Mouse (Mus musculus): ENCODE data around the gene Myo1f. TPM values are rescaled to one million over a fixed set of nuclear protein-coding genes. Genes with fewer than 3 reads are reported as not detected.
A peak's percentile ranks its signal among the peaks of the same experiment; 100 is the strongest.

The Myo1f gene
- 2.1 and 3.0 TPM in 2 replicates for polyA plus RNA-seq (2015; fragmentation: Nextera tagmentation; extraction: Ambion mirVana)

DNA sequence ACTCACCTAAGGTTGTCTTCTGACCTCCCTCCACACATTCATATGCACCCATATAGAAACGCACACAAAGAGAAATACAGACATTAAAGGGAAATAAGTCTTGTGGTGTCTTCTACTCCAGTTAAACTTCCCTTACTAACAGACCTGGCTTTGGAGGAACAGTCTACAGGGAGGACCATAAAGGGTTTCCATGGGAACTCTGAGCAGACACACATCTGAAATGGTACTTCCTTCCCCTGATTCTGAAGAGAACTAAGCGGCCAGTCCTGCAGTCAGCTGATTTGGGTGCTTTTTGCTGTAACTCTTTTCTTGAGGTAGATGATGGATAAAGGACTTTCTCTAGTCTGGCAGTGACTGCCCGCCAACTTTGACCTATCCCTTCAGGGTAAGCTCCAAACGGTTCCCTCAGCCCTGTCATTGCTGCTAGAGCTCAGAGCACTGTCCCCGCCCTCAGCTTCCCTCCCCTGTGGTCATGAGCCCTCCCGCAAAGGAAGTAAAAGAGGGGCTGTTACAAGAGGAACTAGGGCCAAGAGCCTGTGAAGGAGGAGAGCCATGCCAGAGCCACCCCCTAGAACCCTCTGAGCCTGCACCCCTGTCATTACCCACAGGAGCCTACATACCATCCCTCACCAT, at the start of gene Myo1f:
Gene Myo1f (plus strand): TSS at position 485 of the 633 bp plus-strand sequence.
- WGBS: 29% methylated on average over 6 of the region's 6 CpGs
- Histone ChIP-seq H3K36me3 (peaks cover 37% of the 10 kb centered on the region), H3K27me3 (replicated peaks) (no peaks in the 10 kb centered on the region), H3K27ac (replicated peaks) (no peak within 1 kb of the TSS), H3K4me1 (no peaks in the 10 kb centered on the region), H3K9me3 (no peaks in the 10 kb centered on the region), H3K4me2 (no peak within 1 kb of the TSS), H3K9ac (no peak within 1 kb of the TSS), H3K4me3 (no peak within 1 kb of the TSS)
- ATAC-seq (ENCODE audit: extremely low read depth, insufficient number of reproducible peaks, low FRiP score, low TSS enrichment): no peak

DNA sequence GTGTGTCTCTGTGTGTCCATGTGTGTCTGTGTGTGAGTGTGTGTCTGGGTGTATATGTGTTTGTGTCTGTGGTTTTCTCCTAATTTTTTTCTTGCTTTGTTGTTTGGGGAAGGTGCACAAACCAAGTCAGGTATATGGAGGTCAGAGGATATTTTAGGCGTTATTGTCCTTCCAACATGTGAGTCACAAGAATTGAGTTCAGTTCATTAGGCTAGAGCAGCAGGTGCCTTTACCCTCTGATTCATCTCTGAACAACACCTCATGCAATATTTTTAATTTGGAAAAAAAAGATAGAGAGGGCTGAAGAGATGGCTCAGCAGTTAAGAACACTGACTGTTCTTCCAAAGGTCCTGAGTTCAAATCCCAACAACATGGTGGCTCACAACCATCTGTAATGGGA, 47.1 kb upstream of the Myo1f start:
- Histone ChIP-seq H3K27ac (replicated peaks) (no peak overlapping the region), H3K4me2 (no peak overlapping the region), H3K4me1 (peaks cover 20% of the 10 kb centered on the region), H3K27me3 (replicated peaks) (no peaks in the 10 kb centered on the region), H3K9ac (no peak overlapping the region), H3K9me3 (no peaks in the 10 kb centered on the region), H3K4me3 (no peak overlapping the region), H3K36me3 (no peaks in the 10 kb centered on the region)
- ATAC-seq (ENCODE audit: extremely low read depth, insufficient number of reproducible peaks, low FRiP score, low TSS enrichment): no peak
- WGBS: 86% methylated on average over 1 of the region's 1 CpGs

DNA sequence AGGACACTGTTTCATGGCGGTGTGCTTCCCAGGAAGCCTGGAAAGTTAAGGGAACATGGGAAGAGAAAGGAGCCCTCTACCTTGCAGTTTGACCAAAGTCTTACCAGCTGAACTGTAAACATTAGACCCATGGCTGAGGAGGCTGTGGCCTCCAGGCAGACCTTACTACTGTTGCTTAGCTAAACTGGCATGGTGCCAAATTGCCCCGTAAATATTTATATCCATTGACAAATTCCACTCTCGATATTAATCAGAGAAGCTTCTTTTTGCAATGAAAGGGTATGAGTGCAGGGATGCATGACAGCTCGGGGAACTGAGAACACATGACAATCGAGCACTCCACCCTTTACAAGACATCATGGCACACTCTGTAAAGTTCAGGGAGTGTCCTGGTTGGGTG, 45.3 kb upstream of the Myo1f start:
- Histone ChIP-seq H3K4me1 (peaks cover 7% of the 10 kb centered on the region), H3K4me2 (no peak overlapping the region), H3K9me3 (no peaks in the 10 kb centered on the region), H3K9ac (no peak overlapping the region), H3K27ac (replicated peaks) (no peak overlapping the region), H3K4me3 (no peak overlapping the region), H3K27me3 (replicated peaks) (no peaks in the 10 kb centered on the region), H3K36me3 (no peaks in the 10 kb centered on the region)
- 76% methylated on average over 5 of the region's 5 CpGs for WGBS
- no peak for ATAC-seq (ENCODE audit: extremely low read depth, insufficient number of reproducible peaks, low FRiP score, low TSS enrichment)

DNA sequence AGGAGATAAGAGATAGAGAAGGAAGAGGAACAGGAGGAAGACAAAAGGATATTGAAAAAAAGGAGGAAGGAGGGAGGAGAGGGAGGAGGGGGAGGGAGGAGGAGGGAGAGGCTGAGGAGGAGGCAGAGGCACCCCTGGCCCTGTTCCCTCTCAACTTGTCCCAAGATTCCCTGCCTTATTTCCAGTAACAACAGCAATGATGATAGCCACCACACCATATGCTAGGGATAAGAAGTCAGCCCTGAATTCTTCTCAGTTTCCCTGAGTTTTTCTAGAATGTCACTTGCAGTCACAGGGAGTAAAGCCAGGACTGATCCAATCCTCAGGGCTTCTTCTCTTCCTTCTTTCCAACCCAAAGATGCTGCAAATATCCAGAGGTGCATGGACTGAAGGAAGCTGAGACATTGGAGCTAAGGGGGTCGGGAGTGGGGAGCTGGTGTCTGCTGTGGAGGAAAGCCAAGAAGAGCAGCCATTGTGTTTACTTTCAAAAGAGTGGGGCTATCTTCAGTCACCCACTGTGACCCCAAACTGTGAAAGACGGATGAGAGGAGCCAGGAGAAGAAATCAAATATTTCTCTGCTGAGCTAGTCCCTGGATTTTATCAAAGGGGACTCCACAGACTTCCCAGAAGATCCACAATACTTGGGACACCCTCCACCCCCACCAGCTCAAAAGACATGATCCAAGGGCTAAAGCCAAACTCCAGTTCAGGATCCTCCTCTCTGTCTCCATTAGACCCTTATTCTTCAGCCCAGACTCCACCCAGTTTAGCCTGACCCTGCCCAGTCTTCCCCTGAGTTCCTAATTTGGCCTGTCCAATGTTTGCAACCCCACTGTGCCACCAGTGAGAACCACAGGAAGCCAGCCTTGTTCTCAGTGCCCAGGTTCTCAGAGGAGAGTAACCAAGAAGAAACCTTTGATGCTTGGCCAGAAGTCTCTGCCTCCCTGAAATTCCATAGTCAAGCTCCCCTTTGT, 42.8 kb upstream of the Myo1f start:
- Histone ChIP-seq H3K27me3 (replicated peaks) (no peaks in the 10 kb centered on the region), H3K4me3 (no peak overlapping the region), H3K27ac (replicated peaks) (0 out of 2 replicates have a peak overlapping the region, but pooled peaks have one; percentile 7), H3K9ac (no peak overlapping the region), H3K4me2 (no peak overlapping the region), H3K9me3 (no peaks in the 10 kb centered on the region), H3K4me1 (peaks cover 12% of the 10 kb centered on the region), H3K36me3 (no peaks in the 10 kb centered on the region)
- ATAC-seq (ENCODE audit: extremely low read depth, insufficient number of reproducible peaks, low FRiP score, low TSS enrichment): no peak
- WGBS: 25% methylated on average over 2 of the region's 2 CpGs

DNA sequence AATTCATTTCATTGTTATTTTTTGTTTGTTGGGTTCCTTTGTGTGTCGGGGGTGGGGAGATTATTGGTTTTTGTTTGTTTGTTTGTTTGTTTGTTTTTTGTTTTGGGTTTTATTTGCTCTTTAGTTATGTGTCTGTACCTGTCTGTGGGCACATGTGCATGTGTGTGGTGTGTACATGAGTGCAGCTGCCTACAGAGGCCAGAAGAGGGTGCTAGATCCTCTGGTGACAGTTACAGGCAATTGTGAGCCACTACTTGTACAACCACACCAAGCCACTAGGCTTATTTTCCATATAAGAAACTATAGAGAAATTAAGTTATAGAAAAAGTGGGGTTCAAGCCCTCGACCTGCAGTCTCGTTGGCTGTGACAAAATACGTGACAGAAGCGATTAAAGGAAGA, 41.6 kb upstream of the Myo1f start:
- no peak overlapping the region for H3K4me3 ChIP-seq
- H3K4me1 ChIP-seq: peaks cover 12% of the 10 kb centered on the region
- no peaks in the 10 kb centered on the region for H3K36me3 ChIP-seq
- no peak overlapping the region for H3K27ac ChIP-seq (replicated peaks)
- no peak overlapping the region for H3K9ac ChIP-seq
- H3K9me3 ChIP-seq: no peaks in the 10 kb centered on the region
- no peaks in the 10 kb centered on the region for H3K27me3 ChIP-seq (replicated peaks)
- no peak overlapping the region for H3K4me2 ChIP-seq
- ATAC-seq (ENCODE audit: extremely low read depth, insufficient number of reproducible peaks, low FRiP score, low TSS enrichment): no peak
- WGBS: 64% methylated on average over 5 of the region's 5 CpGs

DNA sequence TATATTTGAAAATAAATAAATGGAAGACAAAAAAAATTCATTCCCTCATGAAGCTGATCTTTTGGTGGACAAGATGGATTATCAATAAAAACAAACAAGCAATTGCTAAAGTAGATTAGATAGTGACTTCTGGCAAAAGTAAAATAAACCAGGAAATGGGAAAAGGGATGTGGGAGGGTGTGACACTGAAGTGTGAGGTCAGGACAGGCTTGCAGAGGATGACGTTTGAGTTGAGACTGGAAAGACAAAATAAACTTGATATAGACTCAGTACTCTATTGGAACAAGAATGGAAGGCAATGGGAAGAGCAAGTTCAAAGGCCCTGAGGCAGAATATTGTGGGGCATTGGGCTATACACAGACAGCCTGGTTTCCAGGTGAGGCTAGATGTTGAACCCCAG, 35.1 kb upstream of the Myo1f start:
- Histone ChIP-seq H3K4me2 (no peak overlapping the region), H3K36me3 (no peaks in the 10 kb centered on the region), H3K27ac (replicated peaks) (no peak overlapping the region; the same call in 1 of the 2 replicates), H3K27me3 (replicated peaks) (no peaks in the 10 kb centered on the region), H3K4me1 (peaks cover 27% of the 10 kb centered on the region), H3K9ac (no peak overlapping the region), H3K4me3 (no peak overlapping the region), H3K9me3 (no peaks in the 10 kb centered on the region)
- no peak for ATAC-seq (ENCODE audit: extremely low read depth, insufficient number of reproducible peaks, low FRiP score, low TSS enrichment)
- 15% methylated on average over 1 of the region's 1 CpGs for WGBS

DNA sequence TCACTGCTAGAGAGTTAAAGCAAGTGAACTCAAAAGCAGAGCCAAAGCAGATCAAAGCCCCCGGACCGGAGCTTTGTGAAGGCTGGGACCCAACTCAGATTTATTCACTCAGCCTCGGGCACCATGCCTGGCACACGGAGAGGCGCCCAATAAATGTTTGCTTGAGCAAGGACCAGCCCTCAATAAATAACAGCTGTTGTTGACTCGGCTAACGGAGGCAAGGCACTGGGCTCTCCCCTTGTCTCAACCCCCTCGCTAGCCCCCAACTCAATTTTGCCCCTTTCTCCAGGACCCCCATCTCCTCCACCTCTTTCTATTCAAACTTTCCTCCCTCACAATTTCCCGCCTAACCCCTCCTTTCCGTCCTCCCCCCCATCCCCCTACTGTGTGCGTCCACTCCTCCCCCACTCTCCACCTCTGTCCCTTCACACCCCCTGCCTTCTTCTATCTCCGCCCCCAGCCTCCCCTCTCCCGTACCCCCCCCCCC, 32.0 kb upstream of the Myo1f start:
- ATAC-seq (ENCODE audit: extremely low read depth, insufficient number of reproducible peaks, low FRiP score, low TSS enrichment): no peak
- peak overlapping the region; percentile 83 for H3K4me2 ChIP-seq
- H3K27me3 ChIP-seq (replicated peaks): no peaks in the 10 kb centered on the region
- H3K9ac ChIP-seq: peak overlapping the region; percentile 90
- no peaks in the 10 kb centered on the region for H3K9me3 ChIP-seq
- H3K4me3 ChIP-seq: peak overlapping the region; percentile 76
- H3K27ac ChIP-seq (replicated peaks): peak overlapping the region; percentile 77
- 11% methylated on average over 13 of the region's 13 CpGs for WGBS
- H3K4me1 ChIP-seq: peaks cover 40% of the 10 kb centered on the region
- H3K36me3 ChIP-seq: peaks cover 8% of the 10 kb centered on the region

DNA sequence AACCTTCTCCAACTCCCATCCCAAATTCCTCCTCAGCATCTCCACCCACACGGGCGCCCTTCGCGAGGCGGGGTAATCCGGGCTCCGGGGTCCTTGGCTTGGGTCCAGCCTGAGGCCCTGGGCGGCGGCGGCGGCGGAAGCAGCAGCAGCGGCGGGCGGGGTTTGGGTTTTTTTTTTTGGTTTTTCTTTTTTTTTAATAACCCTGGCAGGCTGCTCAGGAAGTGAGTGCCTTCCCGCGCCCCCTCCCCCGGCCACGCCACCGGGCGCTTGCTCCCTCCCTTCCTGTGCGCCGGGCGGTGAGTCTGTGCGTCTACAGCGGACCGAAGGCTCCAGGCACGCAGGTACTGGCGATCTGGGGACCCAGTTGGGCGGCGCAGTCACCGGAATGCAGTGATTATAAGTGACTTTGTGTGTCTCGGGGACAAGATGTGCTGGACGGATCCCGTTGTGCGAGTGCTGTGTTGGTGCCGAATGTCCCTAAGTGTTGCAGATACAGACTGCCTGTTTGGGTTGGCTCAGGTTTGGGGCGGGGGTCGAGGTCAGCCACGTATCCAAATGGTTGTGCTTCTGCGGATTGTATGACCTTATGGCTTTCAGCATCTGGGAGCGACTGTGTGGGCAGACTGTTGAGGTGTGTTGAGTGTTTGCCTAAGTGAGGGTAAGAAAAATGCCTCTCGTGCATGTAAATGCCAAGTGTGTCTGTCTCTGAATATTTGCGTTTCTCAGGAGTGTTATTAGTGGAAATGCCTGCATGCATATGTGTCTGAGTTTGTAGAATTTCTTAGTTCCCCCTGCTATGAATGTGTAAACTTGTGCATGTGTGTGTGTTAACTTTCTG, 31.4 kb upstream of the Myo1f start, which contains the start of gene Adamts10:
Gene Adamts10 (plus strand): TSS at position 287 of the 838 bp plus-strand sequence.
- under 1% methylated on average over 44 of the region's 44 CpGs for WGBS

DNA sequence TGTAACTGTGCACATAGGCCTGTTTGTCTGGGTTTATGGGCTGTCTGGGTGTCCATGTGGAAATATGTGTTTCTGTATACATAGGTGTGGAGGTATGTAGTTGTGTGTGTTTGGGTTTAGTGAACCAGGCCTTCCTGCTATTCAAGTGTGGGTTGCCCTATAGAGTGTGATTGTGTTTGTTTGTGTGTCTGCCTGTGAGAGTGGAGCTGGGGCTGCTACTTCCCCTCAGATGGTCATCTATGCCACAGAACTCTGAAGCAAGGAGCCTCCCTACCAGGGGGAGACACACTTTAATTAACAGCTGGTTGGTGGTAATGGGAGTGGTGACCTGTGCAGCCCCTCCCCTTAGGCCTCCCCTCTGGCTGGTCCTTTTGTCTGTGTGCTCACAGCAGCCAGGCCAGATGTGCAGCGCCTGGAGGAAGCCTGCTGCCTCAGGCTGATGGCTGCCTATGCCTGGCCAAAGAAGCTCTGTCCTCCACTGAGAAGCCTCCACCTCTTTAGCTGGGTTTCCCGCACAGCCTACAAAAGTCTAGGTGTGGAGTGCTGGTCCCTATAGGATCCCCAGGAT, 30.6 kb upstream of the Myo1f start:
- no peaks in the 10 kb centered on the region for H3K9me3 ChIP-seq
- H3K27ac ChIP-seq (replicated peaks): peak overlapping the region; percentile 77
- H3K4me1 ChIP-seq: peaks cover 37% of the 10 kb centered on the region
- peak overlapping the region; percentile 90 for H3K9ac ChIP-seq
- no peak for ATAC-seq (ENCODE audit: extremely low read depth, insufficient number of reproducible peaks, low FRiP score, low TSS enrichment)
- 35% methylated on average over 2 of the region's 2 CpGs for WGBS
- H3K4me3 ChIP-seq: peak overlapping the region; percentile 76
- peaks cover 23% of the 10 kb centered on the region for H3K36me3 ChIP-seq
- H3K4me2 ChIP-seq: peak overlapping the region; percentile 83
- no peaks in the 10 kb centered on the region for H3K27me3 ChIP-seq (replicated peaks)

More for the DNA sequence above, 31.4 kb upstream of the Myo1f start, which contains the start of gene Adamts10:
- H3K36me3 ChIP-seq: peaks cover 15% of the 10 kb centered on the region
- ATAC-seq (ENCODE audit: extremely low read depth, insufficient number of reproducible peaks, low FRiP score, low TSS enrichment): no peak
- H3K27me3 ChIP-seq (replicated peaks): no peaks in the 10 kb centered on the region
- peaks cover 40% of the 10 kb centered on the region for H3K4me1 ChIP-seq
- peak within 1 kb of the TSS; percentile 77 for H3K27ac ChIP-seq (replicated peaks)
- H3K4me3 ChIP-seq: peak within 1 kb of the TSS; percentile 76
- H3K9me3 ChIP-seq: no peaks in the 10 kb centered on the region
- peak within 1 kb of the TSS; percentile 90 for H3K9ac ChIP-seq
- H3K4me2 ChIP-seq: peak within 1 kb of the TSS; percentile 83

DNA sequence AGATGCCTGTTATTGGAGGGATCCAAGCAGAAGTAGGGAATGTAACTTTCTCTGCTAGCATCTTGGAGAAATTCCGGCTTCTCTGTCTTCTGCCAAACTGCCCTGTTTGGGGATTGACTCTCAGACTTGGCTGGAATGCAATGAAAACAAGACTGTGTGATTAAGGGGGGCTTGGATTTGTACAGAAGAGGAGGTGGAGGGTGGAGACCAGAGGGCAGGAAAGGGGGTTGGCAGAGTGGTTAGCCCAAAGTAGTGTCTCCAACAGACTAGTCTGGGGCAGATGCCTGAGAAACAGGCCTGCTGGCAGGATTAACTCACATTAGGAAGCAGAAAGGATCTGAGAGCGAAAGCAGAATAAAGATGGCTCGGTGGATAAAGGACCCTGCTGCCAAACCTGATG, 29.0 kb upstream of the Myo1f start:
- Histone ChIP-seq H3K4me2 (peak overlapping the region; percentile 83), H3K27me3 (replicated peaks) (no peaks in the 10 kb centered on the region), H3K4me3 (peak overlapping the region; percentile 76; the same call in 1 of the 2 replicates), H3K9ac (0 out of 2 replicates have a peak overlapping the region, but pooled peaks have one; percentile 0), H3K4me1 (peaks cover 32% of the 10 kb centered on the region), H3K36me3 (peaks cover 39% of the 10 kb centered on the region), H3K27ac (replicated peaks) (peak overlapping the region; percentile 77), H3K9me3 (no peaks in the 10 kb centered on the region)
- no peak for ATAC-seq (ENCODE audit: extremely low read depth, insufficient number of reproducible peaks, low FRiP score, low TSS enrichment)
- WGBS: 57% methylated on average over 3 of the region's 3 CpGs
